Mouse (Mus musculus) lung, postnatal 0 days (tissue): ENCODE results near the gene Atp6v1e2.

Source experiments
- CTCF ChIP-seq: IDR thresholded peaks from 2 replicates; pipeline ENCODE4 v1.5.1; 2016; ENCODE audit warnings: antibody characterized with exemption, mild to moderate bottlenecking
- EP300 ChIP-seq: IDR thresholded peaks from 2 replicates; pipeline ENCODE4 v1.6.1; 2016; ENCODE audit warnings: antibody characterized with exemption, mild to moderate bottlenecking, control low read depth

- TF ChIP-seq CTCF (no peak), EP300 (no peak)
These were observed 43.5 kb downstream of the Atp6v1e2 start for GRCm38 (mm10) chr17:86904206-86904605.
